Mouse (Mus musculus) thymus, adult 2 months (tissue): ENCODE measurements at regions not wholly inside any gene's neighbourhood (a gene's known extent, or its start where the extent isn't known, plus 50 kb on each side); places are given as distances from the start of the nearest gene placed in this dataset.

Source experiments
- DNase-seq: peaks from one replicate; pipeline ENCODE4 v3.0.0; 2021
- H3K27ac ChIP-seq: fragments of 200-500 bp; 2 replicates; pipeline ENCODE4 v1.5.1; 2012; ENCODE audit warnings: low read length, control low read depth; ENCODE audit not compliant: control insufficient read depth, insufficient read depth
- H3K27me3 ChIP-seq: fragments of 200-500 bp; 2 replicates; pipeline ENCODE4 v1.6.1; 2012; ENCODE audit warnings: mild to moderate bottlenecking, low read length, moderate library complexity, mixed read lengths; ENCODE audit not compliant: control insufficient read depth, insufficient read depth
- H3K36me3 ChIP-seq: fragments of 200-500 bp; 2 replicates; pipeline ENCODE4 v1.6.1; 2012; ENCODE audit warnings: mild to moderate bottlenecking, low read length, moderate library complexity; ENCODE audit not compliant: control insufficient read depth, insufficient read depth
- H3K4me1 ChIP-seq: fragments of 200-500 bp; replicated peaks from 2 replicates; pipeline ENCODE4 v1.6.1; 2012; ENCODE audit warnings: low read length; ENCODE audit not compliant: control insufficient read depth, insufficient read depth
- H3K4me3 ChIP-seq: fragments of 200-500 bp; 2 replicates; pipeline ENCODE4 v1.5.1; 2012; ENCODE audit warnings: mild to moderate bottlenecking, low read length, control low read depth, moderate library complexity; ENCODE audit not compliant: control insufficient read depth, insufficient read depth
- CTCF ChIP-seq: fragments of 200-500 bp; IDR thresholded peaks from 2 replicates; pipeline ENCODE4 v1.5.1; 2012; ENCODE audit warnings: mild to moderate bottlenecking, control low read depth, low read length, moderate library complexity, borderline replicate concordance; ENCODE audit not compliant: control insufficient read depth, poor library complexity, insufficient read depth; ENCODE audit errors: extremely low read depth
- POLR2A ChIP-seq: fragments of 200-500 bp; IDR thresholded peaks from 2 replicates; pipeline ENCODE4 v1.6.1; 2012; ENCODE audit warnings: mild to moderate bottlenecking, low read length, control low read depth, moderate library complexity; ENCODE audit not compliant: control insufficient read depth, poor library complexity, insufficient read depth; ENCODE audit errors: extremely low read depth
- WGBS: fragments of 180-500 bp; shearing (Covaris S2); methylation state at CpG from one replicate; pipeline ENCODE4 v1.1.7; 2018; 5-methylcytosine and 5-hydroxymethylcytosine counted together

GRCm38 (mm10) chr1:61528757-61529156 lies 109.9 kb upstream of the Pard3b start:
- H3K27me3 ChIP-seq, result no peaks in the 10 kb centered on the region
- TF ChIP-seq POLR2A, result no peak
- TF ChIP-seq CTCF, result no peak
- no peak overlapping the region for H3K27ac ChIP-seq
- H3K4me1 ChIP-seq, result no peaks in the 10 kb centered on the region
- WGBS, result 89% methylated on average over 15 of the region's 15 CpGs
- H3K36me3 ChIP-seq, result no peaks in the 10 kb centered on the region
- no peak for DNase-seq
- H3K4me3 ChIP-seq, result no peak overlapping the region

GRCm38 (mm10) chr1:61530166-61530565 lies 108.5 kb upstream of the Pard3b start:
- no peak for DNase-seq
- H3K36me3 ChIP-seq, result no peaks in the 10 kb centered on the region
- no peak overlapping the region for H3K27ac ChIP-seq
- TF ChIP-seq CTCF, result no peak
- no peak for TF ChIP-seq POLR2A
- no peak overlapping the region for H3K4me3 ChIP-seq
- 59% methylated on average over 3 of the region's 3 CpGs for WGBS
- no peaks in the 10 kb centered on the region for H3K4me1 ChIP-seq
- no peaks in the 10 kb centered on the region for H3K27me3 ChIP-seq

DNA sequence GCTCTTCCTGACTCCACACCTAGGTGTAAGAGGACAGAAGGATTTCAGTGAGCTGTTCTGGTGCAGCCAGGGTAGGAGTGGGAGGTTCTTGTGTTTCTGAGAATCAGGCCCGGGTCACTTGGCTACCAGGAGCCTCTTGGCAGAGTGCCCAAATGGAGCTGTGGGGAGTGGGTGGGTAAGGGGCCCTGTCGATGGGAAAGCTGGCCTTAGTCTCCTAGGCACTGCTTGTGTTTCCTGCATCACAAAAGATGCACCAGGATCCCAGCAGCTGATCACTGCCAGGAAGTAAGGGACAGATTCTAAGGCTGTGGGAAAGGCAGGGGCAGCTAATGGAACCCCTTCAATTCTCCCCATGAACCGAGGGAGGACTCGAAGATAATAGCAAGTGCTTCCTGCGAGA lies 107.1 kb upstream of the Pard3b start:
- H3K36me3 ChIP-seq, result no peaks in the 10 kb centered on the region
- no peak overlapping the region for H3K27ac ChIP-seq
- H3K4me3 ChIP-seq, result no peak overlapping the region
- no peak for DNase-seq
- no peaks in the 10 kb centered on the region for H3K27me3 ChIP-seq
- 73% methylated on average over 5 of the region's 5 CpGs for WGBS
- no peak for TF ChIP-seq CTCF
- no peak for TF ChIP-seq POLR2A
- no peaks in the 10 kb centered on the region for H3K4me1 ChIP-seq

DNA sequence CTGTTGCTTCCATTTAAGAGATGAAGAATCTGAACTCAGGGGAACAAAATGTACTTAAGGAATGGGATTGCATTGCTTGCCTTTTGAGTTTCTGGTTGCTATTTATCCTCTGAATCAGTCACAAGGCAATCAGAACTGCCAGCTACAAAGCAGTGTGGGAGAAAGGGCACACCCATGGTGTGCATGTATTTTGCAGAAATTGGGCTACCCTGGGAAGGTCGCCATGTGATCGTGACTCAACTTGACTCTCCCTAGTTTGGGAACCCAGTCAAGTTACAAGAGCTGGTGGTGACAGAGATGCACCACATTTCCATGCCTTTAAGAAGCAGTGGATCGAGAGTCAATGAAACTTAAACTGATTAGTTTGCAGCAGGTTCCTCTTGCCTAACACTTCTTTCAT lies 98.5 kb upstream of the Pard3b start:
- no peaks in the 10 kb centered on the region for H3K27me3 ChIP-seq
- H3K36me3 ChIP-seq, result no peaks in the 10 kb centered on the region
- WGBS, result 90% methylated on average over 3 of the region's 3 CpGs
- no peak overlapping the region for H3K27ac ChIP-seq
- no peak overlapping the region for H3K4me3 ChIP-seq
- H3K4me1 ChIP-seq, result no peaks in the 10 kb centered on the region
- no peak for TF ChIP-seq CTCF
- TF ChIP-seq POLR2A, result no peak
- DNase-seq, result no peak

DNA sequence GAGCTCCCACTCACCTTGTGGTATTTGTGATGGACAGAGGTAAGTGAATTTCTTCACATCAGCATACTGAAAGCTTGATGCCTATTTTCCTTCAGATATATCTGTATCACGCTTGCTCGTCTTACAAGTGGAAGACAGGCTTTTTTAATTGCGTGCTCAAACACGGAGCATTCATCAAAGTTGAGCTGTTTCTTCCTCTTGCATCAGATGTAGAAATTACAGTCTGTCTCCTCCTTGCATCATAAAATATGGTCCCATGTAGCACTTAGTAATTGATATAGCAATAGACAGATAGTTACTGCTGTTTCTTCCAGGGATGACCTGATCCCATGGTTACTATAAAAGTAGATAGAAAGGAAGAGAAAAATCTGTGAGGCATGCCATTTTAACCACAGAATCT lies 97.5 kb upstream of the Pard3b start:
- TF ChIP-seq CTCF, result no peak
- DNase-seq, result no peak
- WGBS, result 96% methylated on average over 4 of the region's 4 CpGs

GRCm38 (mm10) chr1:61552577-61553517 lies 85.8 kb upstream of the Pard3b start:
- Histone ChIP-seq H3K4me1 (no peaks in the 10 kb centered on the region), H3K36me3 (no peaks in the 10 kb centered on the region), H3K27me3 (no peaks in the 10 kb centered on the region), H3K27ac (no peak overlapping the region), H3K4me3 (no peak overlapping the region)
- 94% methylated on average over 21 of the region's 21 CpGs for WGBS
- DNase-seq, result no peak
- no peak for TF ChIP-seq POLR2A
- no peak for TF ChIP-seq CTCF

More for the DNA sequence above, 97.5 kb upstream of the Pard3b start:
- Histone ChIP-seq H3K27ac (no peak overlapping the region), H3K36me3 (no peaks in the 10 kb centered on the region), H3K4me3 (no peak overlapping the region), H3K27me3 (no peaks in the 10 kb centered on the region), H3K4me1 (no peaks in the 10 kb centered on the region)

DNA sequence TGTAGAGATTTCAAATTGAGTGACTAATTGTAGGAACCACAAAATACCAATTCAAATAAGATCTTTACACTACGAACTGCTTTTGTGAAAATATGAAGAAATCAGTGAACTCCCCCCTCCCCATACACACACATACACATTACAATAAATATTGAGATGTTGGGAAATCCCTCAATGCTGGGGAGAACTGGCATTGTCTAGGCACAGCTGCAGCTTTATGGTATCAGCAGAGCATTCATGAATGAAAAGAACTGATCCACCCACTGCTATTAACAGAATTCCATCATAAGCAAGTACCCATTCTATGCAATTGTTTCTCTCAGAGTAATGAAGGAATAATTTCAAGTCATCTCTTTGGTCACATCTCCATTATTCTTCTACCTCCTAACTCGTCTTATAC lies 79.1 kb upstream of the Pard3b start:
- Histone ChIP-seq H3K27ac (no peak overlapping the region), H3K4me3 (no peak overlapping the region), H3K4me1 (no peaks in the 10 kb centered on the region), H3K36me3 (no peaks in the 10 kb centered on the region), H3K27me3 (no peaks in the 10 kb centered on the region)
- WGBS, result 90% methylated on average over 2 of the region's 2 CpGs
- TF ChIP-seq POLR2A (no peak), CTCF (no peak)
- no peak for DNase-seq
